Mouse (Mus musculus) liver, embryonic 15.5 days (tissue): Measurements from ENCODE around the gene Kank4. TPM values are rescaled to one million over a fixed set of nuclear protein-coding genes. Genes with fewer than 3 reads are reported as not detected.

Source experiments
- ATAC-seq: fragments of 200-750 bp; cut with Nextera tagmentation; 2 replicates; pipeline ENCODE4 v1.8.0; 2017; ENCODE audit warnings: moderate number of reproducible peaks, mild to moderate bottlenecking, moderate library complexity; ENCODE audit not compliant: insufficient read depth
- H3K27ac ChIP-seq: fragments of 300-500 bp; sonication (generic); replicated peaks from 2 replicates; pipeline ENCODE4 v1.5.1; 2015; ENCODE audit warnings: mild to moderate bottlenecking, inconsistent platforms
- H3K27me3 ChIP-seq: fragments of 300-500 bp; sonication (generic); 2 replicates; pipeline ENCODE4 v1.6.1; 2015; ENCODE audit warnings: mild to moderate bottlenecking, inconsistent platforms
- H3K36me3 ChIP-seq: fragments of 300-500 bp; sonication (generic); replicated peaks from 2 replicates; pipeline ENCODE4 v1.6.1; 2015; ENCODE audit warnings: moderate library complexity, mild to moderate bottlenecking, inconsistent platforms
- H3K4me1 ChIP-seq: fragments of 300-500 bp; sonication (generic); replicated peaks from 2 replicates; pipeline ENCODE4 v1.6.1; 2015; ENCODE audit warnings: inconsistent platforms
- H3K4me2 ChIP-seq: fragments of 300-500 bp; sonication (generic); 2 replicates; pipeline ENCODE4 v1.6.1; 2015; ENCODE audit warnings: moderate library complexity, mild to moderate bottlenecking, inconsistent platforms
- H3K4me3 ChIP-seq: fragments of 300-500 bp; sonication (generic); replicated peaks from 2 replicates; pipeline ENCODE4 v1.5.1; 2015; ENCODE audit warnings: mild to moderate bottlenecking, inconsistent platforms
- H3K9ac ChIP-seq: fragments of 300-500 bp; sonication (generic); 2 replicates; pipeline ENCODE4 v1.6.1; 2015; ENCODE audit warnings: moderate library complexity, mild to moderate bottlenecking, inconsistent platforms
- H3K9me3 ChIP-seq: fragments of 300-500 bp; sonication (generic); replicated peaks from 2 replicates; pipeline ENCODE4 v1.6.1; 2016; ENCODE audit warnings: inconsistent platforms
- WGBS: fragments of 180-500 bp; shearing (Covaris S2); methylation state at CpG from one replicate; pipeline ENCODE4 v1.1.7; 2015; ENCODE audit warnings: mixed read lengths; ENCODE audit not compliant: insufficient replicate concordance; 5-methylcytosine and 5-hydroxymethylcytosine counted together
- polyA plus RNA-seq: library from polyadenylated mRNA; unstranded; fragments of >200 nt; fragmentation: Nextera tagmentation; extraction: Ambion mirVana; gene quantifications from 2 replicates; pipeline ENCODE4 v1.2.1, GENCODE M21; 2015

Kank4 gene
- polyA plus RNA-seq, 1 experiment from 2014 or later = 0.03 TPM

DNA sequence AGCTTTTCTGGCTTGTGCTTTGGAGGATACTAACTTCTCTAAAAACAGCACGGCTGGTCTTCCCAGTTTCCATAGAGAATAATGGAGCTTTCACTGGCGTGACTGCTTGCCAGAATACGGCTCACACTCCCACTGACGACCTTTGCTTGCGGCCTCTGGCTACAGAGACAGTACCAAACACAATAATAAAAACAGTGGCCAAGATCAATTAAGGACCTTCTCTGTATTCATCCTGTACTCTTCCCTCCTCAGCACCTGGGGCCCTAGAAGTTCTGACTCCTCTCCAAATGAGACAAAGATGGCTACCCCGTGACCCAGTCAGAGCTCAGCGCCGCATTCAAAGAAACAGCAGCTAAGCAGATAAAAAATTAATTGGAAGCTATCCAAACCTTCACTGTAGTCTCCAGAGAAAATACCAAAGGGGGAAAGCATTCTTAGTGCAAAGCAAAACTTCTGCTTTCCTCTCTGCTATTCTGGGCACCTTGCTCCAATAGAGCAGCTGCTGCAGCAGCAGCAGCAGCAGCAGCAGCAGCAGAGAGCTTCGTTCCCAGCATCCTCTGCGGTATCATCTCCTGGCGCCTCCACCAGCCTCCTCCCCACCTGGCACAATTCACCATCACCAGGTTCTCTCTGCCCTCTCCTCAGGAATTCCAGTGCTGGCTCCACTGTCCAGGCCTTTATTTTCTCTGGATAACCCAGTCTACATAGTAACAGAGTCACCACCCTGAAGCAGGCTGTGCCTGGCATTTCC is 20.6 kb downstream of the Kank4 start:
- H3K9me3 ChIP-seq = no peaks in the 10 kb centered on the region
- H3K4me3 ChIP-seq = no peak overlapping the region
- no peak overlapping the region for H3K27ac ChIP-seq
- H3K9ac ChIP-seq = no peak overlapping the region
- no peaks in the 10 kb centered on the region for H3K4me1 ChIP-seq
- no peaks in the 10 kb centered on the region for H3K27me3 ChIP-seq
- no peak overlapping the region for H3K4me2 ChIP-seq
- 67% methylated on average over 11 of the region's 11 CpGs for WGBS
- no peak for ATAC-seq
- H3K36me3 ChIP-seq = no peaks in the 10 kb centered on the region

DNA sequence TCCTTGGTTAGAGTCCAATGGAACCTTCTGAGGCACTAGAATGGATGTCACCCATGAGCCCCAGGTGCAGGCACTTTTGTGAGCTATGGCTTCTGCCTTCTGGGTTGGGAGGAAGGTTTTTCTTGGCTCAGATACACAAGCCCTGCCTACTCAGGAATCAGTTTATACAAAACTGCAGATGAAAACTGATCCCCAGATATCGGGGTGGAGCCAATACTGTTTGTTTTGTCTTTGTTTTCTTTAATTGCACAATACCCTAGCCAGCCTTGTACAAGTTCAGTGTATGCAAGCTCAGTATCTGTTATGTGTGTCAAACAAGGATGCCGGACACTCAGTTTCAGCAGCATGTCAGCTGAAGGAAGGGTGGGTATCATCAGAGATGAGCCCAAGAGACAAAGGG is 22.1 kb downstream of the Kank4 start:
- Histone ChIP-seq H3K4me3 (no peak overlapping the region), H3K27ac (no peak overlapping the region), H3K36me3 (no peaks in the 10 kb centered on the region), H3K27me3 (no peaks in the 10 kb centered on the region), H3K9ac (no peak overlapping the region), H3K9me3 (no peaks in the 10 kb centered on the region), H3K4me2 (no peak overlapping the region), H3K4me1 (no peaks in the 10 kb centered on the region)
- ATAC-seq = no peak
- 49% methylated on average over 2 of the region's 2 CpGs for WGBS

DNA sequence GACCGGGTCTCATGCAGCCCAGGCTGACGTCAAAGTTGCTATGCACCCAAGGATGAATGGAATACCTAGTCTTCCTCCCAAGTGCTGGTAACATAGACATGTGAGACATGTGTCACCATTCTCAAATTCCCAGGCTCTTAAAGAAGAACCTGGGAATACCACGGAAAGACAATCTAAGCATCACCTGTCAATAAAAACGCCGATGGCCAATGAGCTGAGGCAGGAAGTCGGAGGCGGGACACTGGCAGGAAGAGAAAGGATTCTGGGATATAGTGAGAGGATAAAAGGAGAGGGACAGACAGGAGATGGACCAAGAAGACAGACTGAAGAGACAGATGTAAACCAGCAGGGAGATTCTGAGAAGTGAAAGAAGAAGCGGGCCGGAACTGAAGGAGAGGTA is 23.9 kb downstream of the Kank4 start:
- Histone ChIP-seq H3K9ac (no peak overlapping the region), H3K4me1 (peaks cover 3% of the 10 kb centered on the region; the same call in 1 of the 2 replicates), H3K9me3 (no peaks in the 10 kb centered on the region), H3K27me3 (no peaks in the 10 kb centered on the region), H3K36me3 (no peaks in the 10 kb centered on the region), H3K4me3 (no peak overlapping the region), H3K4me2 (no peak overlapping the region), H3K27ac (no peak overlapping the region)
- no peak for ATAC-seq
- 83% methylated on average over 9 of the region's 9 CpGs for WGBS

DNA sequence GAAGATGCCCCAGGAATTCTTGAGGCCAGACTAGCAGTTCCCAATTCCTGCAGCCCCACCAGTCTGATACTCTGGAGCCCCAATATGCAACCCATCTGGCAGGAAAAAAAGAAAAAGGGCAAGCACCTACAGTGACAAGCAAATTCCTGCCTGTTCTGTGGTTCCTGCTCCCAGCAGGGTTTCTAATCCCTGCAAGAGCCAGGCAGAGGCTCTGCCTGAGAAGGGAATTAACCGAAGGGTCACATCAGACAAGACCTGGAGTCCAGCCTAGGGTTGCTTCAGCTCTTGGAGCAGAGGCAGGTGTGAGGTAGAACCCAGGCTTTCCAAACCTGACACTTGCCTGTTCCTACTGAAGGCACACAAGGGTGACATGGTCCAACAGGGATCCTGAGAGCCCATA is 26.6 kb downstream of the Kank4 start:
- H3K4me1 ChIP-seq = peaks cover 3% of the 10 kb centered on the region; the same call in 1 of the 2 replicates
- no peaks in the 10 kb centered on the region for H3K36me3 ChIP-seq
- no peak overlapping the region for H3K27ac ChIP-seq
- no peak overlapping the region for H3K9ac ChIP-seq
- H3K4me3 ChIP-seq = no peak overlapping the region
- no peaks in the 10 kb centered on the region for H3K9me3 ChIP-seq
- ATAC-seq = no peak
- H3K4me2 ChIP-seq = no peak overlapping the region
- WGBS = 47% methylated on average over 1 of the region's 1 CpGs
- no peaks in the 10 kb centered on the region for H3K27me3 ChIP-seq

DNA sequence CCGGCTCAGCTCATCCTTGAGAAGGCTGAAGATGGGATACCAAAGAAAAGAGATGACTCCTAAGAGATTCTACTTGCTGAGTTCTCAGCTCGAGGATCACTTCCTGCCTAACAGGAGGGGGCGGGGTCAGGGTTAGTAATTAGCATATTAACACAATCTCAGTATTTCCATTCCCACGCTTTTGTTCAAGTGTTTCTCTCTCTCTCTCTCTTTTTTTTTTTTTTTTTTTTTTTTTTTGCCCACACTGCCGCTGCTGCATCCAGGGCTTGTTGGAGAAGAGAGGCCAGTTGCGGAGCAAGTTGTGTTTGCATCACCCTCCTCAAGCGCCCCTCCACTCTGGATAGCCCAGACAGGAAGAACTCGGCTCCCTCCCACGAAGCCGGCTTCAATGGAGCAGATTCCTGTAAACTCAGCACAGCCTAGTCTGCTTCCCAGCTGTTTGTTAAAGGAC is 27.5 kb downstream of the Kank4 start:
- no peak for ATAC-seq
- no peak overlapping the region for H3K27ac ChIP-seq
- WGBS = 5% methylated on average over 10 of the region's 10 CpGs

DNA sequence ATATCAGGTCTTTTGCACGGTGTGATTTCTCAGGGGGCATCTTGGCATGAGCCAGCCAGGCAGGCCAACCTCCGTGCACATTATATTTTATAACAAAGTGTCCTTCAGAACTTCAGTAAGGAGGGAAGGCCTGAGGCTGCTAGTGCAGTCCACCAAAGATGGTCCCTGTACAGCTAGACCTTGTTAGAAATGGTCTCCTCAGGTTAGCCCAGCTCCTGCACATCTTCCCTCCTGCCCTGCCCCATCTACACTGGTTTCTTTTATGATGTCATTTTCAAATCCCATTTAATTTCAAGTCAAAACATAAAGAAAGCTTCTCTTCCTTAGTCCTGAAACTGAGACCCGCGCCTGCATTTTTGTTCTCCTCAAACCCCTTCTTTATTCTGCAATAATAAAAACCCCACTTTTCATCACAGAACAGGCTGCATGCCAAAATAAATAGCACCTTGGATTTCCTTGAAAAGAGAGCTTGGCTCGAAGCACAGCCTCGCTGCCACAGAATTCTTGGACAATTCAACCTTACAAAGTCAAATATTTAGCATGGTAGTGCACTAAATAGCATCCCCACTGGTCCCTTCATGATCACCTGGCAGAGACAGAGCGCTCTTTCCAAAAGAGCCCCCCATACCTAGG is 28.1 kb downstream of the Kank4 start:
- Histone ChIP-seq H3K27ac (no peak overlapping the region), H3K4me3 (no peak overlapping the region), H3K36me3 (no peaks in the 10 kb centered on the region), H3K27me3 (no peaks in the 10 kb centered on the region), H3K4me2 (0 out of 2 replicates have a peak overlapping the region, but pooled peaks have one; percentile 10), H3K9ac (no peak overlapping the region), H3K4me1 (peaks cover 3% of the 10 kb centered on the region; the same call in 1 of the 2 replicates), H3K9me3 (no peaks in the 10 kb centered on the region)
- ATAC-seq = no peak
- WGBS = 51% methylated on average over 7 of the region's 7 CpGs

More for the DNA sequence above, 27.5 kb downstream of the Kank4 start:
- Histone ChIP-seq H3K36me3 (no peaks in the 10 kb centered on the region), H3K27me3 (no peaks in the 10 kb centered on the region), H3K4me2 (peak overlapping the region; percentile 10; the same call in 1 of the 2 replicates), H3K9ac (no peak overlapping the region), H3K4me1 (peaks cover 3% of the 10 kb centered on the region; the same call in 1 of the 2 replicates), H3K4me3 (no peak overlapping the region), H3K9me3 (no peaks in the 10 kb centered on the region)

DNA sequence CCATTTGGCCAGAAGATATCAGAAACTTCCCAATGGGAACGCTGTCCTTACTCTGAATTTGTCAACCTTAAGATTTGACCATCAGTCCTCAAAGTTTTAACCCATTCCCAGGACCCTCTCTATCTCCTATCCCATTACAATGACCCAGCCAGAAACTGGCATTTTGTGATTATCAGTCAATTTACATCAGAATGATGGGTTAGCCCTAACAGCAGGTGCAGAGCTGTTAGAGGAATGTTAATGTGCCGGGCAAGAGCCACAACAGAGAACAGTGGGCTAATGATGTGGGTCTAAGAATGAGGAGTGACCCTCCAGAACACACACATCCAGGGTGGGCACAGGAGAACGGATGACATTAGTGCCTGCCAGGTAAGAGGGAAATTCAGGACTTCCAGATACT is 31.1 kb downstream of the Kank4 start:
- Histone ChIP-seq H3K4me2 (no peak overlapping the region), H3K27me3 (no peaks in the 10 kb centered on the region), H3K27ac (no peak overlapping the region), H3K4me3 (no peak overlapping the region), H3K9ac (no peak overlapping the region), H3K9me3 (no peaks in the 10 kb centered on the region), H3K4me1 (peaks cover 3% of the 10 kb centered on the region; the same call in 1 of the 2 replicates), H3K36me3 (no peaks in the 10 kb centered on the region)
- 34% methylated on average over 3 of the region's 3 CpGs for WGBS
- ATAC-seq = no peak

DNA sequence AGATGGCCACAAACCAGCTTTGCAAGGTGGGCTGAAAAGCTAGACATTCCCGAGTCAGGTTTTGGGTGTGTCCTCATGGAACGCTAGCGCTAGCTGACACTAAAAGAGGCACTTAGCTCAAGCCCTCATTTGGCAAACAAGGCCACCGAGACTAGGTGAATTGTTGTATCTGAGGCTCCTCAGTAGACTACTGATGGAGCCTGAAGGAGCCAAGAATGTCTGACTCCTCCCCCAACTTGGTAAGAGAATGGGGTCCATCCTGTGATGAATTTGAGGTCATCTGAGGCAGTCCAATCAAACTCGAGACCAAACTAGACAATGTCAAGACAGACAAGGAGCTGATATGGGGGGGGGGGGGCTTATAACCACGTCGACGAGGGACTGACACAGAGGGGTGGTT is 31.5 kb downstream of the Kank4 start:
- 38% methylated on average over 8 of the region's 8 CpGs for WGBS
- Histone ChIP-seq H3K9me3 (no peaks in the 10 kb centered on the region), H3K27ac (no peak overlapping the region), H3K4me2 (no peak overlapping the region), H3K4me3 (no peak overlapping the region), H3K27me3 (no peaks in the 10 kb centered on the region), H3K36me3 (no peaks in the 10 kb centered on the region), H3K4me1 (peaks cover 3% of the 10 kb centered on the region; the same call in 1 of the 2 replicates), H3K9ac (no peak overlapping the region)
- ATAC-seq = no peak

DNA sequence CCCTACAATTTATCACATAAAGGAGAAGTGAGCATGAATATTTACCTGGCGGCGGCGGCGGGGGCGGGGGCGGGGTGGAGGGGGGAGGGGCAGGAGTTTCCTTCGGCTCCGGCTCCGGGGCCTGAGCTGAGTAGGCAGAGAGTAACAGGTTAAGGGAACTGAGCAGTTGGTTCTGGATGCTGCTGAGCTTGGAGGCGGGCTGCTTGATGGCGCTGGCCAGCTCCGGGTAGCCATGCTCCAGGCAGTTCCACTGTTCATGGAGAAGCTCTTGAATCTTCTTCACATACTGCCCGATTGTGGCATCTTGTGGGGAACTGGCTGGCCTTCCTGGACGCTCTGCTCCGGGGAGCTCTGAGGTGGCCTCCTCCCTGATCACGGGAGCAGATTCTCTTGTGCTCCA is 39.1 kb downstream of the Kank4 start:
- Histone ChIP-seq H3K9ac (no peak overlapping the region), H3K9me3 (no peaks in the 10 kb centered on the region), H3K27ac (no peak overlapping the region), H3K4me1 (no peaks in the 10 kb centered on the region), H3K4me2 (no peak overlapping the region), H3K27me3 (peaks cover 9% of the 10 kb centered on the region; the same call in 1 of the 2 replicates), H3K36me3 (no peaks in the 10 kb centered on the region), H3K4me3 (no peak overlapping the region)
- ATAC-seq = no peak
- 20% methylated on average over 16 of the region's 16 CpGs for WGBS

DNA sequence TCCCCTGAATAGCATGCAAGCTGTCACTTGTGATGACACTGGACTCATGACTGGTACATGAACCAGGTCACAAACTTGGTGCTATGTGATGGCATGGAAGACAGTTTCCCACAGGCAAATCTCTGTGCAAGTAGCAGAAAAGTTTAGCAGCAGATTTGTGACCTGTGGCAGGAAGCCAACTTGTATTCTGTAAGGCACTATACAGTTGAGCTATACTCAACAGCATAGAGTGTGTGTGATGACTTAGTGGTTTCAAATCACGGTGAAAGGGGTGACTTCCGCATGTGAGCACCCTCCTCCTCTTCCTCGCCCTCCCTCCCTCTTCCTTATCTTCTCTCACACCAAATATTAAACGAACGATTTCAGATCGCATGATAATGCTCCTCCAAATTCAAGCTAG is 39.9 kb downstream of the Kank4 start:
- H3K4me1 ChIP-seq = no peaks in the 10 kb centered on the region
- peaks cover 9% of the 10 kb centered on the region; the same call in 1 of the 2 replicates for H3K27me3 ChIP-seq
- no peak overlapping the region for H3K27ac ChIP-seq
- H3K9ac ChIP-seq = no peak overlapping the region
- ATAC-seq = no peak
- H3K4me3 ChIP-seq = no peak overlapping the region
- no peaks in the 10 kb centered on the region for H3K9me3 ChIP-seq
- no peaks in the 10 kb centered on the region for H3K36me3 ChIP-seq
- WGBS = 57% methylated on average over 6 of the region's 6 CpGs
- no peak overlapping the region for H3K4me2 ChIP-seq

DNA sequence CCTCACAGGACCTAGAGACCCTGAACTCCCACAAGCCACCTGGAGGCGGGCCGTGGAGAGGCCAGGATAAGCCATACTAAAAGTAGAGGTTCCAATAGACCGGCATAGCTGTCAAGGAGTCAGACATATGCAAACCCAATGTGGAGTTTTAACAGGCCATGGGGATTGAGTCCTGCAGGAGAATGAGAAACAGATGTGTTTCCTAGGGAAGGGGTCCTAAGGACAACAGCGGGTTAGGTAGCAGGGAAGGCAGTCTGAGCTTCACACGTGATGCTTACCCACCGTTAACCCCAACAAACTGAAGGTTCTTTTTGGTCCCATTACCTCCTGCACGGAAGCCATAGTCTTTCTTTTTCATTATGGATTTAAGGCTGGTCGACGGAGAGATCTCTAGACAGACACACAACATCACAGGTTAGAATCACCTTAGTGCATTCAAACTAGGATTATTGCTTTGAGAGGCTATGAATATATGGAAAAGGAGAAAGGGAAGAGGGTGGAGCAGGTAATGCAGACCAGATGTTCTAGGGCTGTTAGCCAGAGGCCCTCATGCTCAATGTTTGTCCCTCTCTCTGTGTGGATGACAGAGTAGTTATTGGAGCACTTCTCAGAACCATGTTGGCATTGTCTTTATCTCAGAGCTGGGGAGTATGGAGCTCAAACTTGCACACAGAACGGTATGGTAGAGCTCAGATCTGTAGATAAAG is 40.5 kb downstream of the Kank4 start:
- WGBS = 68% methylated on average over 10 of the region's 10 CpGs
- no peaks in the 10 kb centered on the region for H3K36me3 ChIP-seq
- no peaks in the 10 kb centered on the region for H3K4me1 ChIP-seq
- no peak overlapping the region for H3K27ac ChIP-seq
- peaks cover 9% of the 10 kb centered on the region; the same call in 1 of the 2 replicates for H3K27me3 ChIP-seq
- ATAC-seq = no peak
- no peak overlapping the region for H3K4me2 ChIP-seq
- H3K4me3 ChIP-seq = no peak overlapping the region
- no peak overlapping the region for H3K9ac ChIP-seq
- no peaks in the 10 kb centered on the region for H3K9me3 ChIP-seq
